Mouse (Mus musculus) neural tube, embryonic 15.5 days (tissue): ENCODE data around the gene Fignl1. TPM values are rescaled to one million over a fixed set of nuclear protein-coding genes. Genes with fewer than 3 reads are reported as not detected.

ENCODE experiments used
- ATAC-seq: fragments of 200-750 bp; cut with Nextera tagmentation; 2 replicates; pipeline ENCODE4 v1.8.0; 2017; ENCODE audit warnings: mild to moderate bottlenecking, moderate TSS enrichment, moderate library complexity; ENCODE audit not compliant: low FRiP score
- H3K27ac ChIP-seq: fragments of 300-500 bp; sonication (generic); replicated peaks from 2 replicates; pipeline ENCODE4 v1.5.1; 2015; ENCODE audit warnings: mild to moderate bottlenecking, inconsistent platforms
- H3K27me3 ChIP-seq: fragments of 300-500 bp; sonication (generic); replicated peaks from 2 replicates; pipeline ENCODE4 v1.6.1; 2015; ENCODE audit warnings: inconsistent platforms
- H3K36me3 ChIP-seq: fragments of 300-500 bp; sonication (generic); 2 replicates; pipeline ENCODE4 v1.6.1; 2015; ENCODE audit warnings: inconsistent platforms
- H3K4me1 ChIP-seq: fragments of 300-500 bp; sonication (generic); 2 replicates; pipeline ENCODE4 v1.6.1; 2015; ENCODE audit warnings: inconsistent platforms
- H3K4me2 ChIP-seq: fragments of 300-500 bp; sonication (generic); 2 replicates; pipeline ENCODE4 v1.6.1; 2015; ENCODE audit warnings: inconsistent platforms, mild to moderate bottlenecking, moderate library complexity
- H3K4me3 ChIP-seq: fragments of 300-500 bp; sonication (generic); replicated peaks from 2 replicates; pipeline ENCODE4 v1.5.1; 2015; ENCODE audit warnings: mild to moderate bottlenecking, inconsistent platforms
- H3K9ac ChIP-seq: fragments of 300-500 bp; sonication (generic); replicated peaks from 2 replicates; pipeline ENCODE4 v1.6.1; 2015; ENCODE audit warnings: mild to moderate bottlenecking, inconsistent platforms
- H3K9me3 ChIP-seq: fragments of 300-500 bp; sonication (generic); replicated peaks from 2 replicates; pipeline ENCODE4 v1.6.1; 2016; ENCODE audit warnings: inconsistent platforms
- WGBS: fragments of 180-500 bp; shearing (Covaris S2); methylation state at CpG from one replicate; pipeline ENCODE4 v1.1.7; 2015; ENCODE audit warnings: mixed read lengths; 5-methylcytosine and 5-hydroxymethylcytosine counted together
- polyA plus RNA-seq: library from polyadenylated mRNA; unstranded; fragments of >200 nt; fragmentation: Nextera tagmentation; extraction: Ambion mirVana; gene quantifications from 2 replicates; pipeline ENCODE4 v1.2.1, GENCODE M21; 2015

Gene Fignl1
- polyA plus RNA-seq, 1 experiment from 2014 or later: 8.7 TPM

DNA sequence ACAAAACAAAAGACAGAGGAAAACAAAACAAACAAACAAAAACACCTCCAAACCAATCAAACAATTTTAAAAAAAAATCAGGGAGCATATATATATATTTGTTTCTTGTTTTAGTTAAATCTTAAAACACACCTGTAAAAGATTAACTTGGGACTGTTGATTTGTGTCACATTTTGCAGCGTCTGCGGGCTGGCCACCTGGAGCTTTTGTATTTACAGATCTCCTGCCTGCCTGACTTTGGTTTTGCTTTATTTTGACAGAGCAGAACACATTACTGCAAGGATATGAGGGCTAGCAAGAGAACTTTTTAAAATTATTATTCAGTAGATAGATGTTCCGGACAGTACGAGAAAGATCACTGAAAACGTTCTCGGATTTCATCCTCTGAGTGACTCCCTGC is 22.8 kb upstream of the Fignl1 start:
- H3K27ac ChIP-seq: no peak overlapping the region
- WGBS: 32% methylated on average over 6 of the region's 6 CpGs

DNA sequence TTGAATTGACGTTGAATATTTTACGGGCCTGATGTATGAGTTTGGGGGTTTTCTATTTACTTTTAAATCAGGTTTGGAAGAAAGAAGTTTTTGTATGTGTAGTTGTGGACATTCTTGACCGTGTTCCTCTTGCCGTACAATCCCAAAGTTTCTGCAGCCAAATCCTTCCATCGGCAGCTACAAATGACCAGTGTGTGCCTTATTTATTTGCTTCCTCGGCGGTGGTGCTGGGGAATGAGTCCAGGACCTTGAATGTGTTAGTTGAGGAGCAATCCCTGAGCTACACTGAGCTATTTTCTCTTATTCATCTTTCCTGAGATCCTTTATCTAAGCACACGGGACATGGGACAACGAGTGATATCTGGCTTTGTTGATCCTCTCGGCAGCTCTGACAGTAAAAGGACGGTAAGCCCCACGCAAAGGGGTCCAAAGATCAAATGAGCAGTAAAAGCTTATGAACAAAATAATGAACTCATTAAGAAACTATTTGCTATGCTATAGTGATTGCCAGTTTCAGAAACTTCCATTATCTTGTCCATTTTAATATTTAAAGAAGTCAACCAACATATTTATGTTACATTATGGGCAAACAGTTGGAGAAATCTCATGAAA is 22.2 kb upstream of the Fignl1 start:
- H3K27me3 ChIP-seq: no peaks in the 10 kb centered on the region
- H3K9ac ChIP-seq: no peak overlapping the region
- no peak overlapping the region for H3K4me2 ChIP-seq
- no peaks in the 10 kb centered on the region for H3K36me3 ChIP-seq
- no peaks in the 10 kb centered on the region for H3K9me3 ChIP-seq
- H3K4me1 ChIP-seq: peaks cover 22% of the 10 kb centered on the region
- no peak for ATAC-seq
- no peak overlapping the region for H3K27ac ChIP-seq
- 31% methylated on average over 12 of the region's 12 CpGs for WGBS
- H3K4me3 ChIP-seq: no peak overlapping the region

More for the DNA sequence above, 22.8 kb upstream of the Fignl1 start:
- Histone ChIP-seq H3K27me3 (no peaks in the 10 kb centered on the region), H3K4me2 (no peak overlapping the region), H3K9me3 (no peaks in the 10 kb centered on the region), H3K4me1 (peaks cover 26% of the 10 kb centered on the region), H3K36me3 (no peaks in the 10 kb centered on the region), H3K4me3 (no peak overlapping the region), H3K9ac (no peak overlapping the region)
- ATAC-seq: no peak

DNA sequence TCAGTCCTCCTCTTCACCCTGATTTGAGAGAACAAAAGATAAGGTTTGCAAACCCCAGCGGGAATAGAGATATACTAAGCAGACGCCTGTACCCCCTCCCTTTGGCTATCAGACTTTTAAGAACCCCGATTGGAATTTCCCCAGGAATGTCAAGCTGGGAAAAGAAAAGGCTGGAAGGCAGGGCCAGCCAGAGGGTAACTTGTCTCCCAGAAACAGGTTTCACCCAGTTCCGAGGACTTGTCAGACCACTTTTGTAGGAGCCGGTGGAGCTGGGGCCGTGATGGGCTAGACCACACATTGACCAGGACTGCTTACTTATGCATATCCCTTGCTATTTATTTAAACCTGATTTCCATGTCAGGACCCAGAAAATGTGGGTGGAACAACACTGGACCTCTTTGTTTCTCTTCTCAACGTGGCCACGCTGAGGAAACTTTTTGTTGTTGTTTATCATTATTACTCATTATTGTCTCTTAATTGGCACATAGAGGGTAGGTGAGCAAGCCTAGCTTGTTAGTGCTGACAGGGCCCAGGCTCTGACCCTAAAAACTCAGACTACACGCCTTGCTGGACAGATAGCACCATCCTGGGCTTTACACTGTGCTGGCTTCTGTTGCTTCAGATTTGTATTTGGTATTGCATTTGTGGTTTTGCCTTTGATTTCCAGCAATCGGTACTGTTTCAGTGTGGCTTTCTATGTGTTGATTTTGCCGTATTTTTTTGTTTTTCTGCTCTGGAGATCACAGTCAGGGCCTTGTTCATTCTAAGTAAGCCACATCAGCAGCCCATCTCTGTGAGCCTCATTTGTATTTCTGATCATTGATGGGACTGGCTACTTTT is 20.6 kb upstream of the Fignl1 start:
- WGBS: 33% methylated on average over 11 of the region's 11 CpGs
- Histone ChIP-seq H3K4me3 (no peak overlapping the region), H3K4me2 (no peak overlapping the region), H3K9me3 (no peaks in the 10 kb centered on the region), H3K36me3 (no peaks in the 10 kb centered on the region), H3K9ac (no peak overlapping the region), H3K27me3 (no peaks in the 10 kb centered on the region), H3K4me1 (peaks cover 27% of the 10 kb centered on the region), H3K27ac (no peak overlapping the region)
- no peak for ATAC-seq

GRCm38 (mm10) chr11:11828761-11829160 is 20.0 kb upstream of the Fignl1 start:
- Histone ChIP-seq H3K9ac (no peak overlapping the region), H3K4me1 (peaks cover 27% of the 10 kb centered on the region), H3K4me3 (no peak overlapping the region), H3K36me3 (no peaks in the 10 kb centered on the region), H3K27ac (no peak overlapping the region), H3K9me3 (no peaks in the 10 kb centered on the region), H3K27me3 (no peaks in the 10 kb centered on the region), H3K4me2 (no peak overlapping the region)
- no peak for ATAC-seq
- WGBS: 35% methylated on average over 6 of the region's 6 CpGs

DNA sequence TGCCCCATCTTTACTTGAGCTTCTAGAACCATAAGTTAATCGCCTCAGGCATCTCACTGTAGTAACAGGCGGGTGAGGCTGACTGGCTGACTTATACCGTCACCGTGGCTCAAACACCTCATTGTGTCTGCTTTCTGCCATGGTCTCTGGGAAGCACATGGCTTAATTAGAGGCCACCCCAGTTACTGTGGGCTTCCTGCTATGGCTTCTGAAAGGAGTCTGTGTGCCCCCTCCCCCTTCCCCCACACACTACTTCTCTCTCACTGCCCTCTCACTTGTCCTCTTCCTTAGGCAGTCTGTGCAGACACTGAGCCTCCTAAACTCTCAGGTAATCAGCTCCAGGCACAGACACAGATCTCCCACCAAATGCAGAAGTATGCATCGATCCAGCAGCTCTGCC is 19.5 kb upstream of the Fignl1 start:
- H3K36me3 ChIP-seq: no peaks in the 10 kb centered on the region
- no peak overlapping the region for H3K4me3 ChIP-seq
- no peak overlapping the region; the same call in 1 of the 2 replicates for H3K27ac ChIP-seq
- ATAC-seq: no peak
- H3K4me2 ChIP-seq: no peak overlapping the region
- no peaks in the 10 kb centered on the region for H3K9me3 ChIP-seq
- peaks cover 27% of the 10 kb centered on the region for H3K4me1 ChIP-seq
- H3K27me3 ChIP-seq: no peaks in the 10 kb centered on the region
- WGBS: 32% methylated on average over 5 of the region's 5 CpGs
- H3K9ac ChIP-seq: no peak overlapping the region

DNA sequence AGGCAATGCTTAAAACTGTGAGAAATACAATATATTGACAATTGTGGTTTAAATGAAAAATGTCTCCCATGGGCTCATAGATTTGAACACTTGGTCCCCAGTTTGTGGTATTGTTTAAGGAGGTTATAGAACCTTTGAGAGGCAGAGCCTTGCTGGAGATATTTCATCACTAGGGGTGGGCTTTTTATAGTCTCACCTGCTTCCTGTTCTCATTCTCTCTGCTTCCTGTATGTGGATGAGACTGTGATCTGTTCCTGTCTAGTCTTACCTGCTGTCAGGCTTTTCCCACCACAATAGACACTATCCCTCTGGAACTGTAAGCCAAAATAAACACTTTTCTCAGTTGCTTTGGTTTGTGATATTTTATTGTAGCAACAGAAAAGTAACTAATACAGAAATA is 17.7 kb upstream of the Fignl1 start:
- Histone ChIP-seq H3K4me2 (no peak overlapping the region), H3K9me3 (no peaks in the 10 kb centered on the region), H3K9ac (no peak overlapping the region), H3K27me3 (no peaks in the 10 kb centered on the region), H3K4me3 (no peak overlapping the region), H3K27ac (no peak overlapping the region), H3K36me3 (no peaks in the 10 kb centered on the region), H3K4me1 (peaks cover 26% of the 10 kb centered on the region)
- ATAC-seq: no peak

GRCm38 (mm10) chr11:11825670-11826069 is 16.9 kb upstream of the Fignl1 start:
- Histone ChIP-seq H3K27ac (no peak overlapping the region), H3K4me3 (no peak overlapping the region), H3K4me1 (peaks cover 29% of the 10 kb centered on the region), H3K4me2 (no peak overlapping the region), H3K36me3 (no peaks in the 10 kb centered on the region), H3K9ac (no peak overlapping the region), H3K9me3 (no peaks in the 10 kb centered on the region), H3K27me3 (no peaks in the 10 kb centered on the region)
- 77% methylated on average over 6 of the region's 6 CpGs for WGBS
- ATAC-seq: no peak

- 42% methylated on average over 3 of the region's 3 CpGs for WGBS
- no peaks in the 10 kb centered on the region for H3K9me3 ChIP-seq
- no peak overlapping the region for H3K27ac ChIP-seq
- H3K9ac ChIP-seq: no peak overlapping the region
- H3K4me3 ChIP-seq: no peak overlapping the region
- H3K4me1 ChIP-seq: peaks cover 32% of the 10 kb centered on the region
- H3K4me2 ChIP-seq: no peak overlapping the region
- no peak for ATAC-seq
- no peaks in the 10 kb centered on the region for H3K36me3 ChIP-seq
- H3K27me3 ChIP-seq: no peaks in the 10 kb centered on the region
Observed at GRCm38 (mm10) chr11:11824970-11825635, 16.3 kb upstream of the Fignl1 start.

GRCm38 (mm10) chr11:11823980-11824911 is 15.5 kb upstream of the Fignl1 start:
- H3K9me3 ChIP-seq: no peaks in the 10 kb centered on the region
- H3K4me1 ChIP-seq: peaks cover 32% of the 10 kb centered on the region
- H3K4me2 ChIP-seq: no peak overlapping the region
- H3K4me3 ChIP-seq: no peak overlapping the region
- WGBS: 30% methylated on average over 12 of the region's 12 CpGs
- ATAC-seq: no peak
- no peak overlapping the region for H3K9ac ChIP-seq
- no peak overlapping the region; the same call in 1 of the 2 replicates for H3K27ac ChIP-seq
- no peaks in the 10 kb centered on the region for H3K36me3 ChIP-seq
- no peaks in the 10 kb centered on the region for H3K27me3 ChIP-seq

DNA sequence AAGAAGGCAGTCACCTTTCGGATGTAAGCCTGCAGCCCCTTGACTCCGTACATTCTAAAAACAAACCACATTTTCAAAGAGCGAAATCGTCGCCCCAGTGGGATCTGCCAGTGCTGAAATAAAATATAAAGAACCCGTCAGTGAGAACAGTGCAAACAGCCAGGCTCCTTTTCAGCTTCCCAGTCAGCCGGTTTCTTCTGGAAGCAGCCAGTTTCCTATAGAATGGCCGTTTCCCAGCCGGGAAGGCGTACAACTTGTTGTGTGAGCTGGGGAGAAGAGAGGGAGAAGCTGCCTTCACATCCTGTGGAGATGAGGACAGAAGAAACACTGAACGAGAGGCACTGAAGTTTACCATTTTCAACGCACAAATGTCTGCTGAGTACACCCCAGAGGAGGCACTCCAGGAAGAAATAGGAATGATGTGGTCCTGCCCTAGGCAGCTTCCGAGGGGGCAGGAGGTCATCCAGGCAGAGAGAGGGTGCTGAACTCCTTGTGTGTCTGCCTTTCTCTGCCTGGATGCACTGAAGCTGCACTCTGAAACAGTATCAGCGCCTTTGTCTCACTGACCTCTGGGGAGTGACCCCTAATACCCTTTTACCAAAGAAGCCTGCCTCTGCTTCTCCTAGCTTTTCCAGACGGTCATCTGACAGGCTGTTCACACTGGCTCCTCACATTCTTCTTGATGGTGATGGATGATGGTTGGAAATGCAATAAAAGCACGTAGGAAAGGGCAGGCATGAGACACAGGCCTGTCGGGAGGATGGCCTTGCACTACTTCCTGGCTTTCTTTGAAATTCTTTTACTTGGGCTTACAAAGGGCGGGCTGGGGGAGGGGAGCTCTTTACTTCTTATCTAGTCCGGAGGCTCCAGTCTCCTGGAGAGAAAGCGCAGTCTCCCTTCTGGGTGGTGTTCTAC is 13.7 kb upstream of the Fignl1 start:
- H3K4me1 ChIP-seq: peaks cover 32% of the 10 kb centered on the region

More for the DNA sequence above, 13.7 kb upstream of the Fignl1 start:
- Histone ChIP-seq H3K4me2 (peak overlapping the region; percentile 52), H3K9me3 (no peaks in the 10 kb centered on the region), H3K4me3 (peak overlapping the region; percentile 18; the same call in 1 of the 2 replicates), H3K9ac (peak overlapping the region; percentile 32), H3K36me3 (no peaks in the 10 kb centered on the region), H3K27me3 (no peaks in the 10 kb centered on the region), H3K27ac (peak overlapping the region; percentile 81)
- peak; percentile 37 for ATAC-seq
- WGBS: 11% methylated on average over 20 of the region's 20 CpGs
